Mouse (Mus musculus) thymus, adult 2 months (tissue): ENCODE measurements around the gene Alyref. TPM values are rescaled to one million over a fixed set of nuclear protein-coding genes. Genes with fewer than 3 reads are reported as not detected.

Experiments used
- DNase-seq: peaks from one replicate; pipeline ENCODE4 v3.0.0; 2021
- H3K27ac ChIP-seq: fragments of 200-500 bp; 2 replicates; pipeline ENCODE4 v1.5.1; 2012; ENCODE audit warnings: low read length, control low read depth; ENCODE audit not compliant: control insufficient read depth, insufficient read depth
- H3K27me3 ChIP-seq: fragments of 200-500 bp; 2 replicates; pipeline ENCODE4 v1.6.1; 2012; ENCODE audit warnings: mild to moderate bottlenecking, low read length, moderate library complexity, mixed read lengths; ENCODE audit not compliant: control insufficient read depth, insufficient read depth
- H3K36me3 ChIP-seq: fragments of 200-500 bp; 2 replicates; pipeline ENCODE4 v1.6.1; 2012; ENCODE audit warnings: mild to moderate bottlenecking, low read length, moderate library complexity; ENCODE audit not compliant: control insufficient read depth, insufficient read depth
- H3K4me1 ChIP-seq: fragments of 200-500 bp; replicated peaks from 2 replicates; pipeline ENCODE4 v1.6.1; 2012; ENCODE audit warnings: low read length; ENCODE audit not compliant: control insufficient read depth, insufficient read depth
- H3K4me3 ChIP-seq: fragments of 200-500 bp; 2 replicates; pipeline ENCODE4 v1.5.1; 2012; ENCODE audit warnings: mild to moderate bottlenecking, low read length, control low read depth, moderate library complexity; ENCODE audit not compliant: control insufficient read depth, insufficient read depth
- CTCF ChIP-seq: fragments of 200-500 bp; IDR thresholded peaks from 2 replicates; pipeline ENCODE4 v1.5.1; 2012; ENCODE audit warnings: mild to moderate bottlenecking, control low read depth, low read length, moderate library complexity, borderline replicate concordance; ENCODE audit not compliant: control insufficient read depth, poor library complexity, insufficient read depth; ENCODE audit errors: extremely low read depth
- POLR2A ChIP-seq: fragments of 200-500 bp; IDR thresholded peaks from 2 replicates; pipeline ENCODE4 v1.6.1; 2012; ENCODE audit warnings: mild to moderate bottlenecking, low read length, control low read depth, moderate library complexity; ENCODE audit not compliant: control insufficient read depth, poor library complexity, insufficient read depth; ENCODE audit errors: extremely low read depth
- WGBS: fragments of 180-500 bp; shearing (Covaris S2); methylation state at CpG from one replicate; pipeline ENCODE4 v1.1.7; 2018; 5-methylcytosine and 5-hydroxymethylcytosine counted together
- polyA plus RNA-seq: library from polyadenylated mRNA; depleted of rRNA; stranded (reverse); fragments of >200 nt; gene quantifications from 2 replicates; pipeline ENCODE4 v1.2.3, GENCODE M21; 2012

Gene Alyref
- polyA plus RNA-seq, 1 experiment: 60.9 TPM

- no peaks in the 10 kb centered on the region for H3K36me3 ChIP-seq
- no peak for DNase-seq
- H3K27me3 ChIP-seq: no peaks in the 10 kb centered on the region
- H3K4me1 ChIP-seq: peaks cover 64% of the 10 kb centered on the region
- TF ChIP-seq POLR2A (no peak), CTCF (no peak)
- H3K27ac ChIP-seq: peak overlapping the region; percentile 19
- H3K4me3 ChIP-seq: no peak overlapping the region
- WGBS: 4% methylated on average over 7 of the region's 7 CpGs
Measured at GRCm38 (mm10) chr11:120630881-120631725, 32.9 kb upstream of the Alyref start.

GRCm38 (mm10) chr11:120630401-120630871 is 32.3 kb upstream of the Alyref start:
- no peak for DNase-seq
- H3K4me1 ChIP-seq: peaks cover 69% of the 10 kb centered on the region
- no peaks in the 10 kb centered on the region for H3K27me3 ChIP-seq
- TF ChIP-seq CTCF (no peak), POLR2A (no peak)
- WGBS: 28% methylated on average over 5 of the region's 5 CpGs
- H3K27ac ChIP-seq: peak overlapping the region; percentile 13
- H3K36me3 ChIP-seq: no peaks in the 10 kb centered on the region
- H3K4me3 ChIP-seq: no peak overlapping the region

GRCm38 (mm10) chr11:120629911-120630310 is 31.7 kb upstream of the Alyref start:
- H3K27ac ChIP-seq: peak overlapping the region; percentile 13
- no peaks in the 10 kb centered on the region for H3K36me3 ChIP-seq
- peaks cover 74% of the 10 kb centered on the region for H3K4me1 ChIP-seq
- TF ChIP-seq CTCF: no peak
- no peak for TF ChIP-seq POLR2A
- H3K27me3 ChIP-seq: no peaks in the 10 kb centered on the region
- 10% methylated on average over 7 of the region's 7 CpGs for WGBS
- peak overlapping the region; percentile 29; the same call in 1 of the 2 replicates for H3K4me3 ChIP-seq
- DNase-seq: no peak

- no peaks in the 10 kb centered on the region for H3K36me3 ChIP-seq
- peak; percentile 75 for DNase-seq
- H3K27me3 ChIP-seq: no peaks in the 10 kb centered on the region
- 8% methylated on average over 23 of the region's 23 CpGs for WGBS
- peak; percentile 28; the same call in 1 of the 2 replicates for TF ChIP-seq POLR2A
- TF ChIP-seq CTCF: no peak; the same call in 1 of the 2 replicates
- H3K27ac ChIP-seq: peak overlapping the region; percentile 18
- H3K4me3 ChIP-seq: peak overlapping the region; percentile 29
- H3K4me1 ChIP-seq: peaks cover 74% of the 10 kb centered on the region
Measured at GRCm38 (mm10) chr11:120629341-120629730, 31.2 kb upstream of the Alyref start.

- Histone ChIP-seq H3K27me3 (no peaks in the 10 kb centered on the region), H3K36me3 (no peaks in the 10 kb centered on the region), H3K4me1 (peaks cover 71% of the 10 kb centered on the region), H3K27ac (peak overlapping the region; percentile 18), H3K4me3 (peak overlapping the region; percentile 29; the same call in 1 of the 2 replicates)
- WGBS: 81% methylated on average over 23 of the region's 23 CpGs
- DNase-seq: peak; percentile 33
- TF ChIP-seq POLR2A: no peak
- TF ChIP-seq CTCF: peak; percentile 14; the same call in 1 of the 2 replicates
Measured at GRCm38 (mm10) chr11:120628601-120629340, 30.6 kb upstream of the Alyref start.

- peaks cover 72% of the 10 kb centered on the region for H3K4me1 ChIP-seq
- TF ChIP-seq CTCF (no peak), POLR2A (0 out of 2 replicates have a peak, but pooled peaks have one; percentile 45)
- peak overlapping the region; percentile 81 for H3K27ac ChIP-seq
- peak overlapping the region; percentile 41 for H3K4me3 ChIP-seq
- WGBS: 17% methylated on average over 22 of the region's 22 CpGs
- H3K36me3 ChIP-seq: peaks cover 6% of the 10 kb centered on the region
- peak; percentile 62 for DNase-seq
- no peaks in the 10 kb centered on the region for H3K27me3 ChIP-seq
Measured at GRCm38 (mm10) chr11:120627468-120628300, 29.5 kb upstream of the Alyref start.
